Mouse (Mus musculus) brain, embryonic 18.5 days (tissue): ENCODE results near the gene Sfi1.
"Not testable (repeated sequence)": the region's sequence is repeated elsewhere in the genome, so short reads cannot be mapped to it uniquely, and the experiment has no call there.

Source experiments
- DNase-seq: peaks from one replicate; pipeline ENCODE4 v3.0.0-alpha.2; 2012; ENCODE audit warnings: low read depth, low spot score

The Sfi1 gene

GRCm38 (mm10) chr11:3145359-3146165, 47.7 kb downstream of the Sfi1 start:
- DNase-seq: not testable (repeated sequence)

GRCm38 (mm10) chr11:3143984-3144383, 49.3 kb downstream of the Sfi1 start:
- not testable (repeated sequence) for DNase-seq

- not testable (repeated sequence) for DNase-seq
Observed at GRCm38 (mm10) chr11:3142413-3142812, 50.9 kb downstream of the Sfi1 start.

- DNase-seq: not testable (repeated sequence)
Observed at GRCm38 (mm10) chr11:3140967-3141535, 52.2 kb downstream of the Sfi1 start.

- DNase-seq: not testable (repeated sequence)
Observed at GRCm38 (mm10) chr11:3138323-3138722, 54.9 kb downstream of the Sfi1 start.

- DNase-seq: not testable (repeated sequence)
Observed at GRCm38 (mm10) chr11:3137279-3137678, 56.0 kb downstream of the Sfi1 start.

GRCm38 (mm10) chr11:3135956-3136355, 57.3 kb downstream of the Sfi1 start:
- DNase-seq: not testable (repeated sequence)

- DNase-seq: not testable (repeated sequence)
Observed at GRCm38 (mm10) chr11:3135391-3135790, 57.9 kb downstream of the Sfi1 start.

GRCm38 (mm10) chr11:3133360-3133759, 59.9 kb downstream of the Sfi1 start:
- DNase-seq: not testable (repeated sequence)

- DNase-seq: not testable (repeated sequence)
Observed at GRCm38 (mm10) chr11:3132957-3133356, 60.3 kb downstream of the Sfi1 start.

- DNase-seq: not testable (repeated sequence)
Observed at GRCm38 (mm10) chr11:3132001-3132400, 61.3 kb downstream of the Sfi1 start.

- not testable (repeated sequence) for DNase-seq
Observed at GRCm38 (mm10) chr11:3129852-3130251, 63.4 kb downstream of the Sfi1 start.

- not testable (repeated sequence) for DNase-seq
Observed at GRCm38 (mm10) chr11:3129276-3129675, 64.0 kb downstream of the Sfi1 start.

GRCm38 (mm10) chr11:3127303-3127795, 65.9 kb downstream of the Sfi1 start:
- DNase-seq: not testable (repeated sequence)

GRCm38 (mm10) chr11:3126478-3127302, 66.6 kb downstream of the Sfi1 start:
- DNase-seq: not testable (repeated sequence)

GRCm38 (mm10) chr11:3125922-3126321, 67.3 kb downstream of the Sfi1 start:
- DNase-seq: not testable (repeated sequence)

- not testable (repeated sequence) for DNase-seq
Observed at GRCm38 (mm10) chr11:3124932-3125810, 68.1 kb downstream of the Sfi1 start.

GRCm38 (mm10) chr11:3114403-3114802, 78.9 kb downstream of the Sfi1 start:
- no peak for DNase-seq

GRCm38 (mm10) chr11:3106154-3106553, 87.1 kb downstream of the Sfi1 start:
- DNase-seq: no peak

GRCm38 (mm10) chr11:3105261-3105731, 88.0 kb downstream of the Sfi1 start:
- DNase-seq: no peak
